Mouse (Mus musculus) olfactory bulb, adult 2 months (tissue): ENCODE data around the gene Fbxl18. TPM values are rescaled to one million over a fixed set of nuclear protein-coding genes. Genes with fewer than 3 reads are reported as not detected.

Experiments used
- H3K27ac ChIP-seq: fragments of 200-500 bp; 2 replicates; pipeline ENCODE4 v1.5.1; 2012; ENCODE audit warnings: low read depth, low read length; ENCODE audit not compliant: insufficient read depth
- H3K4me1 ChIP-seq: fragments of 200-500 bp; 2 replicates; pipeline ENCODE4 v1.6.1; 2012; ENCODE audit warnings: low read length; ENCODE audit not compliant: control insufficient read depth, insufficient read depth
- H3K4me3 ChIP-seq: fragments of 200-500 bp; 2 replicates; pipeline ENCODE4 v1.5.1; 2012; ENCODE audit warnings: mild to moderate bottlenecking, low read depth, low read length, moderate library complexity; ENCODE audit not compliant: insufficient read depth
- CTCF ChIP-seq: fragments of 200-500 bp; IDR thresholded peaks from 2 replicates; pipeline ENCODE4 v1.5.1; 2012; ENCODE audit warnings: low read depth, mild to moderate bottlenecking, low read length, moderate library complexity; ENCODE audit not compliant: insufficient read depth
- POLR2A ChIP-seq: fragments of 200-500 bp; IDR thresholded peaks from 2 replicates; pipeline ENCODE4 v1.6.1; 2012; ENCODE audit warnings: mild to moderate bottlenecking, low read depth, low read length, moderate library complexity; ENCODE audit not compliant: insufficient read depth
- WGBS: fragments of 180-500 bp; shearing (Covaris S2); methylation state at CpG from one replicate; pipeline ENCODE4 v1.1.7; 2018; 5-methylcytosine and 5-hydroxymethylcytosine counted together
- polyA plus RNA-seq: library from polyadenylated mRNA; stranded (reverse); fragments of >200 nt; gene quantifications from 2 replicates; pipeline ENCODE4 v1.2.4, GENCODE M21; 2012; ENCODE audit warnings: low replicate concordance; ENCODE audit not compliant: missing spikeins, insufficient read depth, insufficient read length

The Fbxl18 gene
- polyA plus RNA-seq, 1 experiment, result not detected

- no peak for TF ChIP-seq CTCF
- peaks cover 35% of the 10 kb centered on the region for H3K4me1 ChIP-seq
- no peak overlapping the region for H3K4me3 ChIP-seq
- no peak overlapping the region for H3K27ac ChIP-seq
- 63% methylated on average over 15 of the region's 15 CpGs for WGBS
Measured at GRCm38 (mm10) chr5:142878570-142878969, 16.7 kb downstream of the Fbxl18 start.

GRCm38 (mm10) chr5:142877337-142878280 is 17.6 kb downstream of the Fbxl18 start:
- no peak overlapping the region for H3K4me3 ChIP-seq
- TF ChIP-seq CTCF, result peak; percentile 97
- no peak for TF ChIP-seq POLR2A
- 17% methylated on average over 11 of the region's 11 CpGs for whole genome bisulfite sequencing
- H3K27ac ChIP-seq, result peak overlapping the region; percentile 46; the same call in 1 of the 2 replicates
- peaks cover 35% of the 10 kb centered on the region for H3K4me1 ChIP-seq

DNA sequence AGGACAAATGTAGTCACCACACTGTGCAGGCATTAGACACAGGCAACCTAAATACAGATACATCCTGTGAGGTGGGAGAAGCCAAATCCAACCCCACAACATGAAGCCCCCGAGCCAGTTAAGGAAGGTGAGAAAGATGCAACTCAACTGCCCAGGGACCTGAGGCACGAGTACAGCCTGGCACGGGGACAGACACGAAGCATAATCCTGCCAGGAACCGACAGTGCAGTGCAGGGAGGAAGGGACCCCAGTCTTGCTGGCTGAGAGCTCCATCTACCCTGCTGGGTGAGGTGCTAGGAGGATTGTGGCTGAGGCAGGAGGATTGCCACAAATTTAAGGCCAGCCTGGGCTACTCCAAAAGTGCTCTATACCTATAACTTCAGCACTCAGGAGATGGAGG is 18.3 kb downstream of the Fbxl18 start:
- Histone ChIP-seq H3K4me3 (no peak overlapping the region), H3K4me1 (peaks cover 37% of the 10 kb centered on the region), H3K27ac (no peak overlapping the region)
- WGBS, result 71% methylated on average over 5 of the region's 5 CpGs
- TF ChIP-seq CTCF, result no peak
- no peak for TF ChIP-seq POLR2A

GRCm38 (mm10) chr5:142875513-142875905 is 19.7 kb downstream of the Fbxl18 start:
- Histone ChIP-seq H3K4me1 (peaks cover 30% of the 10 kb centered on the region), H3K27ac (no peak overlapping the region), H3K4me3 (no peak overlapping the region)
- no peak for TF ChIP-seq POLR2A
- no peak for TF ChIP-seq CTCF
- WGBS, result 93% methylated on average over 10 of the region's 10 CpGs

- Histone ChIP-seq H3K4me1 (peaks cover 25% of the 10 kb centered on the region), H3K4me3 (no peak overlapping the region), H3K27ac (no peak overlapping the region)
- 83% methylated on average over 13 of the region's 13 CpGs for WGBS
- TF ChIP-seq CTCF, result no peak
- no peak for TF ChIP-seq POLR2A
Measured at GRCm38 (mm10) chr5:142874791-142875512, 20.3 kb downstream of the Fbxl18 start.

DNA sequence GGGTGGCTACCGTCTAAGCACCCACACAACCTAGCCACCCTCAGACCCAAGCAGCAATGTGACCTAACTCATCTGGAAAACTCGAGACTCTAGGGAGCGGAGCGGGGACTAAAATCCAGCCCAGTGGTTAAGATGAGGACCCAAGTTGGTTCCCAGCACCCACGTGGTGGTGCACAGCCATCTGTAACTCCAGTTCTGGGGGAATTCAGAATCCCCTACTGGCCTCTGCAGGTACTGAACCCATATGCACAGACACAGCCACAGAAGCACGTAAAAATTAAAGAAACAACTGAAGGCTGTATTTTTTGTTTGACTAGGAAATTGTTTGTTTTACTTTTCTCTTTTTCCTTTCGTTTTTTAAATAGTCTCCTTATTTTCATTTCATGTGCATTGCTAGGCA is 21.5 kb downstream of the Fbxl18 start:
- 94% methylated on average over 7 of the region's 7 CpGs for WGBS
- no peak overlapping the region for H3K4me3 ChIP-seq
- no peak overlapping the region for H3K27ac ChIP-seq
- peaks cover 20% of the 10 kb centered on the region for H3K4me1 ChIP-seq
- no peak for TF ChIP-seq POLR2A
- TF ChIP-seq CTCF, result no peak

- H3K27ac ChIP-seq, result no peak overlapping the region
- TF ChIP-seq CTCF (no peak), POLR2A (no peak)
- WGBS, result 35% methylated on average over 12 of the region's 12 CpGs
- peaks cover 9% of the 10 kb centered on the region for H3K4me1 ChIP-seq
- no peak overlapping the region for H3K4me3 ChIP-seq
Measured at GRCm38 (mm10) chr5:142871765-142872164, 23.5 kb downstream of the Fbxl18 start.

- H3K27ac ChIP-seq, result no peak overlapping the region
- WGBS, result 52% methylated on average over 13 of the region's 13 CpGs
Measured at GRCm38 (mm10) chr5:142869463-142869862, 25.8 kb downstream of the Fbxl18 start.

GRCm38 (mm10) chr5:142857763-142858229 is 37.4 kb downstream of the Fbxl18 start:
- 16% methylated on average over 16 of the region's 16 CpGs for WGBS
- H3K4me1 ChIP-seq, result peaks cover 8% of the 10 kb centered on the region
- H3K27ac ChIP-seq, result peak overlapping the region; percentile 6; the same call in 1 of the 2 replicates
- no peak for TF ChIP-seq POLR2A
- TF ChIP-seq CTCF, result no peak
- H3K4me3 ChIP-seq, result peak overlapping the region; percentile 18

More at GRCm38 (mm10) chr5:142869463-142869862, 25.8 kb downstream of the Fbxl18 start:
- TF ChIP-seq CTCF (no peak), POLR2A (no peak)
- peaks cover 9% of the 10 kb centered on the region for H3K4me1 ChIP-seq
- H3K4me3 ChIP-seq, result no peak overlapping the region
